Mouse (Mus musculus): ENCODE data around the gene Olfr635. TPM values are rescaled to one million over a fixed set of nuclear protein-coding genes. Genes with fewer than 3 reads are reported as not detected.
A peak's percentile ranks its signal among the peaks of the same experiment; 100 is the strongest.
"Not testable (repeated sequence)": the region's sequence is repeated elsewhere in the genome, so short reads cannot be mapped to it uniquely, and the experiment has no call there.

Gene Olfr635
- polyA plus RNA-seq (2015; fragmentation: Nextera tagmentation; extraction: Ambion mirVana) = not detected in 2 replicates

DNA sequence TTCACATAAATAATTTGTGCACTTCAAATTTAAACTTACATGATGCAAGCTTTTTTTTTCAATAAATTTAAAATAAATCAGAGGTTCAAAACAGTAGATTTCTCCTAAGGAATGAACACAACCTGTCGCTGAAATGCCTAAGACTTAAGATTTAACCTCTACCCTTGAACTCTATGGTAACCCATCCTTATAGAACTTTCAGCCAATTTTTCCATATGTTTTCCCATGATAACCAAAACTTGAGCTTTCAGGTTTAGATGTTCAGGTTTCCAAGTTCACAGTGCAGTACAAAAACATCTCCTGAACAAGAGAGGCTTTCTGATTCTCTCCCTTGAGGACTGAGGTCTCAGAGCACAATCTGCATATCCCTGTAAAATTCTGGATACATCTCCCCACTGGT lies at the start of gene Olfr635:
Olfr635 (plus strand) TSS at position 301 of the 400 bp plus-strand sequence.
- H3K27ac ChIP-seq = no peak within 1 kb of the TSS
- no peak within 1 kb of the TSS for H3K4me2 ChIP-seq (ENCODE audit: low read length)
- H3K9me3 ChIP-seq (replicated peaks; ENCODE audit: low read length) = no peaks in the 10 kb centered on the region
- H3K27me3 ChIP-seq (ENCODE audit: insufficient read depth, low read length) = no peaks in the 10 kb centered on the region
- no peak within 1 kb of the TSS for H3K4me3 ChIP-seq (replicated peaks; ENCODE audit: low read depth, low read length)
- DNase-seq (ENCODE audit: low spot score) = no peak
- H3K4me1 ChIP-seq (replicated peaks; ENCODE audit: insufficient read depth, low read length) = no peaks in the 10 kb centered on the region
- TF ChIP-seq CTCF (IDR thresholded peaks at IDR 0.05; ENCODE audit: low read depth) = no peak
- H3K9ac ChIP-seq (ENCODE audit: low read depth, low read length) = no peak within 1 kb of the TSS
- WGBS = 80% methylated on average over 1 of the region's 1 CpGs
- no peaks in the 10 kb centered on the region for H3K36me3 ChIP-seq (ENCODE audit: insufficient read depth, low read length)
- ATAC-seq (replicated peaks; ENCODE audit: low FRiP score, low read depth) = no peak

DNA sequence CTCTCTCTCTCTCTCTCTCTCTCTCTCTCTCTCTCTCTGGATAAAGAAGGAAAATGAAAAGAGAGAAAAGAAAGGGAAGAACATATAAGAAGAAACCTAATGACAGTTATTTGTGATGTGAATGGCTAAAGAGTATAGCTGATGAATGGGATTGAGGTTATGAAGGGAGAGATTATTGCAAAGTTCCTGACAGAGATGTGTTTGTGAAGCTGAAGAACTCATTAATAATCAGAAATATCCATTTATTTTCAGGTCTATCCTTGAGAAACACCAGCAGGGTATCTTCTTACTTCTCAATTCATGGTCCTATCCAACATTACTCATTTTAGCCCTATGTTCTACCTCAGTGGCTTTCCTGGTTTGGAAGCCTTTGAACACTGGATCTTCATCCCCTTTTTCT lies 42.4 kb upstream of the Olfr635 start, which contains the start of gene Olfr631:
Olfr631 (plus strand) TSS at position 301 of the 400 bp plus-strand sequence.
- Histone ChIP-seq H3K9me3 (replicated peaks; ENCODE audit: low read length) (no peaks in the 10 kb centered on the region), H3K9ac (ENCODE audit: low read depth, low read length) (no peak within 1 kb of the TSS), H3K4me1 (replicated peaks; ENCODE audit: insufficient read depth, low read length) (no peaks in the 10 kb centered on the region), H3K4me3 (replicated peaks; ENCODE audit: low read depth, low read length) (no peak within 1 kb of the TSS), H3K27ac (no peak within 1 kb of the TSS), H3K27me3 (ENCODE audit: insufficient read depth, low read length) (no peaks in the 10 kb centered on the region), H3K36me3 (ENCODE audit: insufficient read depth, low read length) (no peaks in the 10 kb centered on the region), H3K4me2 (ENCODE audit: low read length) (no peak within 1 kb of the TSS)
- no peak for TF ChIP-seq CTCF (IDR thresholded peaks at IDR 0.05; ENCODE audit: low read depth)
- ATAC-seq (replicated peaks; ENCODE audit: low FRiP score, low read depth) (no peak), DNase-seq (ENCODE audit: low spot score) (no peak)

DNA sequence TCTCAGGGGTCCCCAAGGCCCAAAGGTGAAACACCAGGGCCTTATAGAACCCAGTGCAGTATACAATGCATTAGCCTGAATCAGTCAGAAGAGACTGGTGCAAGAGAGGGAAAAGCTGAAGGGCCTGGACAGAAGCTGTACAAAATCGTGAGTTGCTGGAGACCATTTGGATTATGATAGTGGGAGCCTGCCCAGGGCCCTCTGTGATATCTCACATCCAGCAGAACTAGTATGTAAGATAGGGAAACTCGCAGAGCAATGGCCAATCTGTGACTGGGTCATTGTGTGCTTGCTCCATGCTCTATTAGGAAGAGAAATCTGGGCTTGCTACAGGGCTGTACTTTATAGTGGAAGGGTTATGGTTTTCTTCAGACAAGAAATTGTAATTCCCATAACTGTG lies 36.7 kb upstream of the Olfr635 start, which contains the start of gene Olfr632:
Olfr632 (plus strand) TSS at position 84 of the 400 bp plus-strand sequence.
- Histone ChIP-seq H3K4me3 (replicated peaks; ENCODE audit: low read depth, low read length) (no peak within 1 kb of the TSS), H3K27me3 (ENCODE audit: insufficient read depth, low read length) (no peaks in the 10 kb centered on the region), H3K27ac (no peak within 1 kb of the TSS), H3K4me2 (ENCODE audit: low read length) (no peak within 1 kb of the TSS), H3K36me3 (ENCODE audit: insufficient read depth, low read length) (no peaks in the 10 kb centered on the region), H3K9ac (ENCODE audit: low read depth, low read length) (no peak within 1 kb of the TSS), H3K9me3 (replicated peaks; ENCODE audit: low read length) (no peaks in the 10 kb centered on the region), H3K4me1 (replicated peaks; ENCODE audit: insufficient read depth, low read length) (no peaks in the 10 kb centered on the region)
- TF ChIP-seq CTCF (IDR thresholded peaks at IDR 0.05; ENCODE audit: low read depth) = no peak
- WGBS = 75% methylated on average over 2 of the region's 2 CpGs
- DNase-seq (ENCODE audit: low spot score) (no peak), ATAC-seq (replicated peaks; ENCODE audit: low FRiP score, low read depth) (no peak)

GRCm38 (mm10) chr7:103942730-103943129 lies 28.2 kb upstream of the Olfr635 start:
- ATAC-seq (replicated peaks; ENCODE audit: low FRiP score, low read depth) = no peak
- no peak overlapping the region for H3K27ac ChIP-seq
- H3K4me1 ChIP-seq (replicated peaks; ENCODE audit: insufficient read depth, low read length) = no peaks in the 10 kb centered on the region
- WGBS = 25% methylated on average over 2 of the region's 2 CpGs
- H3K9me3 ChIP-seq (replicated peaks; ENCODE audit: low read length) = no peaks in the 10 kb centered on the region
- peak; percentile 83 for TF ChIP-seq CTCF (IDR thresholded peaks at IDR 0.05; ENCODE audit: low read depth)
- H3K4me2 ChIP-seq (ENCODE audit: low read length) = no peak overlapping the region
- no peak overlapping the region for H3K4me3 ChIP-seq (replicated peaks; ENCODE audit: low read depth, low read length)
- peak; percentile 70 for DNase-seq (ENCODE audit: low spot score)
- H3K27me3 ChIP-seq (ENCODE audit: insufficient read depth, low read length) = no peaks in the 10 kb centered on the region
- no peak overlapping the region for H3K9ac ChIP-seq (ENCODE audit: low read depth, low read length)
- no peaks in the 10 kb centered on the region for H3K36me3 ChIP-seq (ENCODE audit: insufficient read depth, low read length)

DNA sequence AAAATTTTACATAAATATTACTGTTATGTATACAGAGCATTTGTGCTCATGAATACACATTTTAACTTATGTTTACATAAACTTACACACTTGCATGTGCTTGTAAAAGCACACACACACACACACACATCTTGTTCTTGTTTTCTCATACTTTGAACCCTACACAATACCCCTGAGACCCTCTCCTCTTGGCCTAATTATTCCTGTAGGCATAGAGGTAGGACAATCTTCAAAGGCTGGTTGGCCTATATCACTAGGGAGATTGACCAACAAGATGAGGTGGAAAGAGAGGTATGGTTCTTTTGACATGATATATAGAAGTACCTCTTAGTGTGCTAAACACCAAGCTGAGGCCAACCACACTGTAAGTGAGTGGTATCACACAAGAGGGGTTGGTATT lies 26.8 kb upstream of the Olfr635 start, which contains the start of gene Olfr633:
Olfr633 (plus strand) TSS at position 301 of the 400 bp plus-strand sequence.
- H3K4me1 ChIP-seq (replicated peaks; ENCODE audit: insufficient read depth, low read length) = no peaks in the 10 kb centered on the region
- H3K27ac ChIP-seq = no peak within 1 kb of the TSS
- H3K4me2 ChIP-seq (ENCODE audit: low read length) = no peak within 1 kb of the TSS
- H3K4me3 ChIP-seq (replicated peaks; ENCODE audit: low read depth, low read length) = no peak within 1 kb of the TSS
- TF ChIP-seq CTCF (IDR thresholded peaks at IDR 0.05; ENCODE audit: low read depth) = no peak
- H3K9me3 ChIP-seq (replicated peaks; ENCODE audit: low read length) = no peaks in the 10 kb centered on the region
- H3K36me3 ChIP-seq (ENCODE audit: insufficient read depth, low read length) = no peaks in the 10 kb centered on the region
- H3K27me3 ChIP-seq (ENCODE audit: insufficient read depth, low read length) = no peaks in the 10 kb centered on the region
- no peak within 1 kb of the TSS for H3K9ac ChIP-seq (ENCODE audit: low read depth, low read length)
- DNase-seq (ENCODE audit: low spot score) = no peak
- no peak for ATAC-seq (replicated peaks; ENCODE audit: low FRiP score, low read depth)

- 96% methylated on average over 22 of the region's 22 CpGs for WGBS
- not testable (repeated sequence) for ATAC-seq (replicated peaks; ENCODE audit: low FRiP score, low read depth); H3K4me1 ChIP-seq (replicated peaks; ENCODE audit: insufficient read depth, low read length); H3K4me2 ChIP-seq (ENCODE audit: low read length); H3K27ac ChIP-seq; H3K27me3 ChIP-seq (ENCODE audit: insufficient read depth, low read length); H3K4me3 ChIP-seq (replicated peaks; ENCODE audit: low read depth, low read length); H3K9ac ChIP-seq (ENCODE audit: low read depth, low read length); H3K9me3 ChIP-seq (replicated peaks; ENCODE audit: low read length); H3K36me3 ChIP-seq (ENCODE audit: insufficient read depth, low read length); DNase-seq (ENCODE audit: low spot score)
Observed at GRCm38 (mm10) chr7:103966873-103967272, 4.1 kb upstream of the Olfr635 start.

GRCm38 (mm10) chr7:103971782-103972181 lies 830 bp downstream of the Olfr635 start:
- TF ChIP-seq CTCF (IDR thresholded peaks at IDR 0.05; ENCODE audit: low read depth) = no peak
- 61% methylated on average over 1 of the region's 1 CpGs for WGBS

More at GRCm38 (mm10) chr7:103971782-103972181, 830 bp downstream of the Olfr635 start:
- H3K27ac ChIP-seq = no peak overlapping the region
- no peak for DNase-seq (ENCODE audit: low spot score)
- ATAC-seq (replicated peaks; ENCODE audit: low FRiP score, low read depth) = no peak
- no peak overlapping the region for H3K4me2 ChIP-seq (ENCODE audit: low read length)
- no peak overlapping the region for H3K9ac ChIP-seq (ENCODE audit: low read depth, low read length)
- no peaks in the 10 kb centered on the region for H3K9me3 ChIP-seq (replicated peaks; ENCODE audit: low read length)
- no peaks in the 10 kb centered on the region for H3K4me1 ChIP-seq (replicated peaks; ENCODE audit: insufficient read depth, low read length)
- no peaks in the 10 kb centered on the region for H3K36me3 ChIP-seq (ENCODE audit: insufficient read depth, low read length)
- H3K4me3 ChIP-seq (replicated peaks; ENCODE audit: low read depth, low read length) = no peak overlapping the region
- H3K27me3 ChIP-seq (ENCODE audit: insufficient read depth, low read length) = no peaks in the 10 kb centered on the region
